ENCODE assay signal across 9 mouse cellular contexts in genomic region chr1:151483568-151483967, GRCm38 (mm10). TPM values are rescaled to one million over a fixed set of nuclear protein-coding genes. Genes with fewer than 3 reads are reported as not detected.
A peak's percentile ranks its signal among the peaks of the same experiment; 100 is the strongest.
DNase-seq lines count a peak whose midpoint lies in the region; ATAC-seq lines count a peak whose summit lies in the region.
"Had no signal": no experiment of that assay in that cellular context is flagged by ENCODE, and none has a peak within 500 bp of the region (broad histone marks: within the 10 kb centered on the region; RNA-seq: fewer than 3 reads in every experiment).

No protein-coding gene starts in this region.

- no peak overlapping the region for H3K4me2 ChIP-seq in midbrain, embryonic 15.5 days
- no peak overlapping the region for H3K4me2 ChIP-seq in midbrain, embryonic 13.5 days (replicated peaks)
- H3K4me2 ChIP-seq in heart, embryonic 12.5 days = no peak overlapping the region
- H3K4me2 ChIP-seq: limb, embryonic 12.5 days had no signal

- no peaks in the 10 kb centered on the region for H3K36me3 ChIP-seq in midbrain, embryonic 15.5 days (replicated peaks)
- peaks cover 13% of the 10 kb centered on the region; the same call in 1 of the 2 replicates for H3K36me3 ChIP-seq in midbrain, embryonic 13.5 days
- H3K36me3 ChIP-seq in heart, embryonic 12.5 days = peaks cover 12% of the 10 kb centered on the region

- no peak overlapping the region for H3K9ac ChIP-seq in midbrain, embryonic 15.5 days
- H3K9ac ChIP-seq in midbrain, embryonic 13.5 days (replicated peaks) = no peak overlapping the region
- H3K9ac ChIP-seq in heart, embryonic 12.5 days = no peak overlapping the region
- H3K9ac ChIP-seq: limb, embryonic 12.5 days had no signal

- H3K27ac ChIP-seq in midbrain, embryonic 15.5 days = no peak overlapping the region
- H3K27ac ChIP-seq in midbrain, embryonic 13.5 days = no peak overlapping the region
- no peak overlapping the region for H3K27ac ChIP-seq in heart, embryonic 12.5 days (ENCODE audit: poor library complexity, severe bottlenecking)
- H3K27ac ChIP-seq: limb, embryonic 12.5 days had no signal

- H3K27me3 ChIP-seq in midbrain, embryonic 15.5 days (replicated peaks) = no peaks in the 10 kb centered on the region
- no peaks in the 10 kb centered on the region for H3K27me3 ChIP-seq in midbrain, embryonic 13.5 days
- H3K27me3 ChIP-seq in heart, embryonic 12.5 days (replicated peaks) = no peaks in the 10 kb centered on the region
- H3K27me3 ChIP-seq: limb, embryonic 12.5 days had no signal

- H3K4me3 ChIP-seq in midbrain, embryonic 15.5 days = no peak overlapping the region
- H3K4me3 ChIP-seq in midbrain, embryonic 13.5 days (replicated peaks) = no peak overlapping the region
- no peak overlapping the region for H3K4me3 ChIP-seq in heart, embryonic 12.5 days
- H3K4me3 ChIP-seq: limb, embryonic 12.5 days had no signal

- WGBS in midbrain, embryonic 15.5 days = 87% methylated on average over 1 of the region's 1 CpGs
- 71% methylated on average over 1 of the region's 1 CpGs for WGBS in midbrain, embryonic 13.5 days
- WGBS in heart, embryonic 12.5 days = 56% methylated on average over 1 of the region's 1 CpGs

- peak; percentile 43 for DNase-seq in adrenal gland, postnatal 14 days
- DNase-seq in adrenal gland, adult 8-10 months = no peak
- DNase-seq in kidney, postnatal 10 days = peak; percentile 37
- DNase-seq in thymus, postnatal 10 days (ENCODE audit: low spot score in 2 of 2) = peak; percentile 11 to 30
- no peak for DNase-seq in adrenal gland, adult 18-20 months (ENCODE audit: low spot score in 2 of 2)

- H3K4me1 ChIP-seq in midbrain, embryonic 15.5 days = no peaks in the 10 kb centered on the region
- peaks cover 5% of the 10 kb centered on the region for H3K4me1 ChIP-seq in midbrain, embryonic 13.5 days (replicated peaks)
- peaks cover 12% of the 10 kb centered on the region for H3K4me1 ChIP-seq in heart, embryonic 12.5 days (replicated peaks)
- H3K4me1 ChIP-seq: limb, embryonic 12.5 days had no signal

- H3K9me3 ChIP-seq in midbrain, embryonic 15.5 days = no peaks in the 10 kb centered on the region
- H3K9me3 ChIP-seq in midbrain, embryonic 13.5 days = no peaks in the 10 kb centered on the region
- no peaks in the 10 kb centered on the region for H3K9me3 ChIP-seq in heart, embryonic 12.5 days (replicated peaks)
- H3K9me3 ChIP-seq: limb, embryonic 12.5 days had no signal

- 0 out of 2 replicates have a peak, but pooled peaks have one; percentile 27 for ATAC-seq in midbrain, embryonic 15.5 days (replicated peaks)
- no peak for ATAC-seq in midbrain, embryonic 13.5 days
- ATAC-seq in heart, embryonic 12.5 days (ENCODE audit: insufficient number of reproducible peaks, low FRiP score) = no peak

RNA-seq across cellular contexts. Expression of gene Rnf2, which starts 17.2 kb away (rescaled TPM):
- total RNA-seq in adrenal gland, postnatal 14 days (2021) = 49.0 and 55.4 TPM in 2 replicates
- 10 to 100 TPM; 52.6 to 72.0 (median 55.3) TPM for total RNA-seq in adrenal gland, adult 8-10 months (2022)
- polyA plus RNA-seq in midbrain, embryonic 15.5 days (2015; fragmentation: Nextera tagmentation; extraction: Ambion mirVana) = 113 and 115 TPM in 2 replicates
- 122 and 138 TPM in 2 replicates for polyA plus RNA-seq in midbrain, embryonic 13.5 days (2015; fragmentation: Nextera tagmentation; extraction: Ambion mirVana)
- polyA plus RNA-seq in heart, embryonic 12.5 days (2016; fragmentation: Nextera tagmentation; extraction: Ambion mirVana) = 83.1 and 83.6 TPM in 2 replicates
- total RNA-seq in adrenal gland, adult 18-20 months (2021) = 10 to 100 TPM; 46.3 to 67.1 TPM

RNA-seq across cellular contexts. Expression of gene Trmt1l, which starts 55.2 kb away (rescaled TPM):
- total RNA-seq in adrenal gland, postnatal 14 days (2021) = 26.9 and 28.9 TPM in 2 replicates
- 10 to 100 TPM; 28.0 to 37.7 (median 30.9) TPM for total RNA-seq in adrenal gland, adult 8-10 months (2022)
- 46.6 and 48.3 TPM in 2 replicates for polyA plus RNA-seq in midbrain, embryonic 15.5 days (2015; fragmentation: Nextera tagmentation; extraction: Ambion mirVana)
- polyA plus RNA-seq in midbrain, embryonic 13.5 days (2015; fragmentation: Nextera tagmentation; extraction: Ambion mirVana) = 51.8 and 56.0 TPM in 2 replicates
- polyA plus RNA-seq in heart, embryonic 12.5 days (2016; fragmentation: Nextera tagmentation; extraction: Ambion mirVana) = 43.7 and 48.2 TPM in 2 replicates
- total RNA-seq in adrenal gland, adult 18-20 months (2021) = 10 to 100 TPM; 30.1 to 31.5 TPM

RNA-seq across cellular contexts. Expression of gene Swt1, which starts 55.3 kb away (rescaled TPM):
- 20.2 and 24.4 TPM in 2 replicates for total RNA-seq in adrenal gland, postnatal 14 days (2021)
- 10 to 100 TPM; 14.2 to 39.0 (median 23.7) TPM for total RNA-seq in adrenal gland, adult 8-10 months (2022)
- 13.0 and 13.9 TPM in 2 replicates for polyA plus RNA-seq in midbrain, embryonic 15.5 days (2015; fragmentation: Nextera tagmentation; extraction: Ambion mirVana)
- polyA plus RNA-seq in midbrain, embryonic 13.5 days (2015; fragmentation: Nextera tagmentation; extraction: Ambion mirVana) = 21.4 and 27.8 TPM in 2 replicates
- 25.7 and 26.4 TPM in 2 replicates for polyA plus RNA-seq in heart, embryonic 12.5 days (2016; fragmentation: Nextera tagmentation; extraction: Ambion mirVana)
- total RNA-seq in adrenal gland, adult 18-20 months (2021) = 10 to 100 TPM; 18.1 to 19.1 TPM

Comparison
In these comparisons a context has a peak if more than half of its experiments do, and no peak if none do; other contexts are left out.
1. DNase-seq: peak in adrenal gland, postnatal 14 days (single experiment), kidney, postnatal 10 days (single experiment) and thymus, postnatal 10 days (2 of 2); none in adrenal gland, adult 8-10 months (single experiment) and adrenal gland, adult 18-20 months (0 of 2).